Mouse (Mus musculus): ENCODE results near the gene Acly. TPM values are rescaled to one million over a fixed set of nuclear protein-coding genes. Genes with fewer than 3 reads are reported as not detected.
A peak's percentile ranks its signal among the peaks of the same experiment; 100 is the strongest.
"Not testable (repeated sequence)": the region's sequence is repeated elsewhere in the genome, so short reads cannot be mapped to it uniquely, and the experiment has no call there.

The Acly gene
- total RNA-seq, 1 experiment from 2014 or later: 805 TPM

DNA sequence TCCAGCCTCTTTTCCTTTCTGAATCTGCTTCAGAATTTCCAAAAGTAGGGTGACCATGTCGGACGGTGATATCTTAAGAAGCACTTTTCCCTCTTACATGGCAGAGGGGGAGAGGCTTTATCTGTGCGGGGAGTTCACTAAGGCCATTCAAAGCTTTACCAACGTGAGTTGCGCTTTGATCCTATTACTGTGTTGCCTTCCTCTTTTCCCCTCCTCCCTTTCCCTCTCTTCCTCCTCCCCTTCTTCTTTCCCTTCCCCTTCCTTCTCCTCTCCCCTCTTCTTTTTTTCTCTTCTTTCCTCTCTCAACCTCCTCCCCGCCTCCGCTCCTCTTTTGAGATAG is 17.9 kb upstream of the Acly start:
- no peak for DNase-seq

DNA sequence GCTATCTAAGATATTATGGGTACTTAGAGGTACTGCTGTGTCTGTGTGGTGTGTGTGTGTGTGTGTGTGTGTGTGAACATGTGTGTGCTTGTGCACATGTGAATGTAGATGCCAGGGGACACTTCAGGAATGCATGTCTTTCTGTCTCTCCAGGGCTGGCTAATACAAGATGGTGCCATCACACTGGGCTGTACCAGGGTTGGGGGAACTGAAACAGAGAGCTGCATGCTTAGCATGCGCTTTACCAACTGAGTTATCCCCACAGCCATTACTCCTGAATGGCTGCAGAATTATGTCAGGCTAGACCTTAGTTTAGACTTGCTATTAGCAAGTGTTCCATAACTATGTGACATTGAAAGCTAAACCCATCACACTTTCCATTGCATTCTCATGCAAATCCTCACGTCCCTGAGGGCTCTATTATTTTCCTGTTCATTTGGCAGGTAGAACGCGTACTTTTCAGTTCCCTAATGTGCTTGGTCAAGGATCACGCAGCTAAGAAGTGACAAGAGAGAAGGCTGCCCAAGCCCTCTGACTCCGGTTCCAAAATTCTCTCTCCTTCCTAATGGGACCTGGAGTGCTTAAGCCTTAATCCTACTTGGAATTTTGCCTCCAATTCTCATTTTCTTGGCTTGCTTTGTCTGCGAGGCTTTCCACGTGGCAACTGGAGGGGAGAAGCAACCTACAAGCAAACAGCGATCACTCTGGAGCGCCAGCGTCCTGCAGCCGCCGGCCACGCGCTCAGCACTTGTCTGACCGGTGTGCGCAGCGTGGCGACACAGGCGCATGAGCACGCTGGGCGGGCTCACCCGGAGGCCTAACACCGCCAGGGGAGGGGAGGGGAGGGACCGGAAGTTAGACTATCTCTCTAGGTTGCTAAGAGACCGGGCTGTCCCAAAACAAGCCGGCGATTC is 17.3 kb upstream of the Acly start, which contains the start of gene Ttc25:
Gene Ttc25, plus strand, starts transcription at position 776 of the 914 bp plus-strand sequence.
- DNase-seq: peak; percentile 97

DNA sequence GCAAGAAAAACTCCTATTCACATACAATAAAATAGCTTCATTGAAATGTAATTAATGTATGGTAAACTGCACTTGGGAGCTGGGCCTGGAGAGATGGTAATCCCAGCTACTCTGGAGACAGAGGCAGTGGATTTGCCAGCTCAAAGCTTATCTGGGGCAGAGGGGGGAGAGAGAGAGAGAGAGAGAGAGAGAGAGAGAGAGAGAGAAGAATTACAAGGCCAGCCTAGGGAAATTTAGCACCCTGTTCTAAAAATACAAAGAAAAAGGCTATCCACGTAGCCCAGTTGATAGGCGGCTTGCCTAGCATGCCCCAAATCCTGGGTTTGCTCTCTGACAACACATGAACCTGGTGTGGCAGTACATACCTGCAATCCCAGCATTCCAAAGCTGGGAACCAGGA is 13.8 kb upstream of the Acly start:
- peak; percentile 32 for DNase-seq

DNA sequence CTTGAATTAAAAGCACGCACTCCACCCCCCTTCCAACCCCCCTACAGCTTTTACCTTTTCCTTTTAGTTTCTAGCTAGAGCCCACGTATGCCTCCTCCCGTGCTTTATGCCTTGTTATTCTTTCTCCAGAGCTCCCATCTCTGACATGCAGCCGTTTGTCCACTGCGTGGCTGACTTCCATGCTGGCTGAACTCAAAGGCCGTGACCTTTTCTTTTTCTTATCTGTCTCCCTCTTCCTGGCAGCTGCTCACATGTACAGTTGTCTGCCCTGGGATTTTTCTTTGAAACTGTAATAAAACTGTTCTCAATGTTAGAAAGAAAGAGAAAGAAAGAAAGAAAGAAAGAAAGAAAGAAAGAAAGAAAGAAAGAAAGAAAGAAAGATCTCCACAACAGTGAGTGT is 13.2 kb upstream of the Acly start:
- DNase-seq: peak; percentile 56

DNA sequence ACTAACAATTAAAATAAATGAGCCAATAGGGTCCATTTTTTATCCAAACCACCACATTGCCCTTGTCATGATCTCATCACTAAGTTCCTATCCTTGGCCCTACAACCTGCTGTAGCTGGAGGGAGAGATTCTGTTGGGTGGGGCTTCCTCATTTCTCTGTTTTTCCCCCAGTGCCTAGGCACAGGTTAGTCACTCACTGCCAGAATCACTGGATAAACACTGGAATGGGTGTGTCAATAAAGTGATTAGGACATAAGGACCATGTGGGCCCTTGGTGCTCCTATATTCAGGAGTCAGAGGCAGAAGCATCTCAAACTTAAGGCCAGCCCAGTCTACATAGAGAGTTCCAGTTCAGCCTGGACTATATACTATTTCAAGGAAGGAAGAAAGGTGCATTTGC is 8.7 kb upstream of the Acly start:
- no peak for DNase-seq

DNA sequence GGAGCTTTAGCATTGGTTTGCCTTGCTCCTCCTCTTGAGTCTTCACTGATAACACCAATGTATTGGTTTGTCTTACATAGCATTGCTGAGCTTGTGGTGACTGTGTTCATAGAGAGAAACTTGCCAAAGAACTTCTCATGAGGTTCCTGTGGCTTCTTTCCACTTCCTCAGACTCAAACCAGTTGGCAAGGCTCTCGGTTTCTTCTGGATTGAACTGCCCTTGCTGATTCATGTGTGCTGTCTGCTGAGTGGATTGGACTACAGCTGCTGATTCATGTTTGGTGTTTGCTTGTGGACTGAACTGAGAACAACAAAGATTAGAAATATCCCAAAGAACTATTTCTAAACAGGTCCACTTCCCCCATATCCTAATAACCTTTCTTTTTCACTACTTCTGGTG is 8.2 kb upstream of the Acly start:
- no peak for DNase-seq

DNA sequence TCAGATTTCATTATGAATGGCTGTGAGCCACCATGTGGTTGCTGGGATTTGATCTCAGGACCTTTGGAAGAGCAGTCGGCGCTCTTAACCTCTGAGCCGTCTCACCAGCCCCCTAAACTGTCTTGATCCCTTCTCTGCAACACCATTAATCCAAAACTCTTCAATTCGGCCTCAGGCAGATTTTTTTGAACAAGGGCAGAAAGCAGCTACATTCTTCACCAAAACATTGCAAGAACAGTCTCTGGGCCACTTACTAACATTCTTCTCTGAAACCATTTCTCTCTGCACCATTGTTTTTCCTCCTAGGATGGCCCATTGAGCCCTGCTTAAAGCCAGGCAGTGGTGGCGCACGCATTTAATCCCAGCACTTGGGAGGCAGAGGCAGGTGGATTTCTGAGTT is 7.0 kb upstream of the Acly start:
- DNase-seq: not testable (repeated sequence)

DNA sequence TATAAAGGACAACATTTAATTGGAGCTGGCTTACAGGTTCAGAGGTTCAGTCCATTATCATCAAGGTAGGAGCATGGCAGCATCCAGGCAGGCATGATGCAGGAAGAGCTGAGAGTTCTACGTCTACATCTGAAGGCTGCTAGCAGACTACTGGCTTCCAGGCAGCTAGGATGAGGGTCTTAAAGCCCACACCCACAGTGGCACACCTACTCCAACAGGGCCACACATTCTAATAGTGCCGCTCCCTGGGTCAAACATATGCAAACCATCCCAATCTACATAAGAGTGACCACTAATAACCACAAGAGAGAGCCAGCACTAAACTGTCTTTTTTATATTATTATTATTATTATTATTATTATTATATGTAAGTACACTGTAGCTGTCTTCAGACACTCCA is 6.6 kb upstream of the Acly start:
- not testable (repeated sequence) for DNase-seq

DNA sequence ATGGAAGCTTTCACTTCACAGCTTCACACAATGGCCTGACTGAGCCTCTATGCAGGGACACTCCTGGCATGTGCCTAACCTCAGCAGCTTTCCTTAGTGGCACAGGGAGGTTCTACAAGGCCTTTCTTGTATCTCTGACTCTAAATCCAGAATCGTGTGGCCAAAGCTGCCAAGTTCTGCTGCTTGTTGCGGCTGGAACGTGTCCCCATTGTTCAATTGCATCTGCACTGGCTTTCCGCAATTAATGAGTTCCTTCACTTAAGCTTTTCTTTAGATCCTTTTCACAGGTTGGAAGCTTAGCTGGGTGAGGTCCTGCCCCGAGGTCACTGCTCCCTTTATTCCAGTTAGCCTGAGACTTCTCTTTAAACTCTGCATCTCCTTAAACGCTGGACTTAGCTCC is 6.1 kb upstream of the Acly start:
- no peak for DNase-seq

DNA sequence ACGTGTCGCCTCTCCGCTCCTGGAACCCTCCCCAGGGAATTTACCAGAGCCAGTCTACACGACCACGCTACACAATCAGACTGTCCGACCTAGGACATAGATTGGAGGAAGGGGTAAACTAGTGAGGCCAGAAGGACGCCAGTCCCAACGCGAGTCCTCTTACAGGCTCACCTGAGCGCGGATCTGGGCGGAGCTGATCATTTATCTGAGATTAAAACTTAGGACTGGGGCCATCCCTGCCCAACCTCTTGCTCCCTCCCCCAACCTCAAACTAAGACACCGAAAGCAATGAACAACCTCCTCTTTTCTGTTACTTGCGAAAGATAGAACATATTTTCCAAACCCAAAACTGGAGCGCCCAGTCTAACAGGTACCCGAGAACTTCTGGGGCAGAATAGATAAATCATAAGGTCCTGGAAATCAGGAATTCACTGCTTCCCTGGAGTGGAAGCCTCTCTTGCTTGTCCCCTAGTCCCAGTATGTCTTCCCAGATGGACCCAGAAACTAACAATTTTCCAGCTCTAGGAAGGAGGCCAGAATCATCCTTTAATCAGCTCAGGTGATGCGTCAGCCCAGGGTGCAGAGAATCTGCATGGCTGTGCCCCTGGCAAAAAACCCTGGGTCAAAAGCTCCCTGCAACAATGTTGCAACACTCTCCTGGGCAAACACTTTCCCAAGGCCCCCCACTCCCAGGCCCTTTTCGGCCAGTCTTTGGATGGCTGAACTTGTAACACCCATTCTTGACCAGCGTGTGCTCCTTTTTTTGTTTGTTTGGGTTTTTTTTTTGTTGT is 770 bp upstream of the Acly start:
- DNase-seq: peak; percentile 6

DNA sequence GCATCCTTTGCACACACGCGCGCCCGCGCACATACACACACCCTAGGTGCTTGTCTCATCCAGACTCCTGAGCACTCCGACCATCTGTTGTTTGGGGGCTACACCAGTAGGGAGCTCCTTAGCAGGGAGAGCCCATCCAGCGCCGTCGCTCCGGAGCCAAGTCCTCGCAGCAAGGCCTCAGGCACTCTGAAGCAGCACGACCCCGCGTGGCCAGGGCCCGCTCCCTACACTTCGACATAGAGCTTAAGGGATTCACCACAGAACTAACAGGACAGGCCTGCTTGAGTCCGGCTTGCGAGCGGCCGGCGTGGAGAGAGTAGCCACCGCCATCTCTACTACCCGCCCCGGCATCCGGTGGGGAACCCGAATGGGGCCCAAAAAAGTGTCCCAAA is 738 bp downstream of the Acly start:
- peak; percentile 73 for DNase-seq

DNA sequence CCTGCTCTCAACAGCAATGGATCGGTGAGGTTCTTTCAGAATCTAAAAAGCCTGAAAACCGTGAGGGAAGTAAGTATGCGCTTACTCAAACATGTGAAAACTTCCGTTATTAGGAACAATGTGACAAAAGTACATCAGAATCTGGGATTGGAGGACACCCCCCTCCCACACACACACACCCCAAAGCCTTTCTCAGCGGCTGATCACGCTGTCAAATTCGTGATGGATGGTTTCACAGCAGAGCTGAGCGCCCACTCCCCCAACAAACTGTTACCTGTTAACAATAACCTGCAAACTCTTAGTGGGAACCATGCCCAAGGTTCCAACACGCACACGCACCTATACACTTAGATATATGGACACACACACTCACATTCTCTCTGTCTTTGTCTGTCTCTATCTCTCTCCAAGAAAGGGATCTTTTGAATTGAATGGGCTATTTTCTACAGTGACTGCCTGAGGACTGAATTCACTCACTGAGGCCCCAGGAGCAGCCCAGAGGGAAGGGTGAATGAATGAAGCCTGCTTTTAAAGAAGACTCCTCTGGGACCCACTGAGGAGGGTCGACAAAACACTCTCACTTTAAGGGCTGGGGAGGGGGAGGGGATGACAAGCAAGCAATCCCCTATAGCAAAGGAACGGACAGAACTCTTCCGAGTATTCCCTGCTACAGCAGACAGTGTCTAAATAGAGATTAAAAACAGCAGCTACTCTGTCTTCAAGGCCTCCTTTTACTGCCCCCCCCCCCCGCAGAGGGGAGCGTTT is 1.6 kb downstream of the Acly start:
- DNase-seq: peak; percentile 11

DNA sequence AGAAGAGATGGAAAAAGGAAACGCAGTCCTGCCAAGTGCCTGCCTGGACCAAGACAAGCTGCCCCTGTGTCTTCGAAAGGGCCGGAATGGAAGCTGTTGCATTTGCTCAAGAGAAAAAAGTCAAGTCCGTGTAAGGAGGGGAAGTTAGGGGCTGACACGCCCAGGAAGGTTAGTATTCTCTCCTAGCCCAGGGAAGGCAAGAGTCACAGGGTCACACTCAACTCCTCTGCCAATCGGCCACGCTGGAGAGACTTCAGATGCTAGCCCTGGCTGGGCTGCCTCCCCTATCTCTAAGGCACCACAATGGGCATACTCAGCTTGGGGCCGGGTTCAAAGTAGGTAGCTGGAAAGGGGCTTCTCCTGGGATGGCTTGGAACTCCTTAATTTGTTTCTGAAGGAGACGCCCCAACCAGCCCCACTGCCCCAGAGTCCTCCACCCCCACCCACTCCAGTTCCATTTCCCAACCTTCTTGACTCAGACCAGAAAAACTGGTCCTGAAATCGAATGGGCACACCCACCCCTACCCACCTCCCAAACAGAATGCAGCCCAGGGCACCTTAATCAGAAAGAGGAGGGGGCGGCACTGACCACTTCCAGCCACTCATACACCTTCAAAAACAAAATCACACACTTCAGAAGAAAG is 2.7 kb downstream of the Acly start:
- DNase-seq: peak; percentile 56

DNA sequence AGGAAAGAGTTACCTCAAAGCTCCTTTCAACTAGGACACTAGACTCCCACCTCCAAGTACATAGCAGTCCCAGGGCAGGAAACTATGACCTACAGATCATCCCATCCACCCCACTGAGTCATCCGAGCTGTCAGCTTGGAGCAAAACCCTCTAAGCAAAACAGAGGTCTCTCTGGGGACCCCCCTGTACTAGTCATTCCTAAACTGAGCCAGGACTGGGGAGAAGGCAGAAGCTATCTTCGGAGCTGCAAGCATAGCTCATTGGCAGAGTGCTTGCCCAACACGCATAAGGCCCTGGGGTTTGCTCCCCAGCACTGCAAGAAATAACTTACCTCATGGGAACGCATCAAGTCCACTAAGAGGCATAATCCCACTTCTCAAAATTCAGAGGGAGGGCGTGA is 3.4 kb downstream of the Acly start:
- DNase-seq: peak; percentile 50

DNA sequence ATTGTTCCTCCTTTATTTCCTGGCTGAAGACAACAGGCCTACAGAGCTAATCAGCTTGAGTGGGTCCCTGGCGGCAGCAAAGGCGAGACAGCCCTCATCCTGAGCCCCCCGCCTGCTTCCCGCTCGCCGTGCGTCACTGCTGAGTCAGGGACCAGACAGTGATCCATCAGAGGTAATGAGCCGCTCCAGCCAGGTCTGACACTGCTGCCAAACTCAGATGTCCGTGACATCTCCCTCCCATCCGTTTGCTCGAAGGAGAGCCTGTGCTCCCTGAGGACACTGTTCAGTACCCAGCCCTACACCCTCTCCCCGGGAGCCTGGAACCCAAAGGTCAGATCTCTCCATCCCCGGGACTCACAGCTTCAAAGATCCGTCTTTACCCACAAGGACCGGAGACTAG is 7.0 kb downstream of the Acly start:
- DNase-seq: peak; percentile 90

DNA sequence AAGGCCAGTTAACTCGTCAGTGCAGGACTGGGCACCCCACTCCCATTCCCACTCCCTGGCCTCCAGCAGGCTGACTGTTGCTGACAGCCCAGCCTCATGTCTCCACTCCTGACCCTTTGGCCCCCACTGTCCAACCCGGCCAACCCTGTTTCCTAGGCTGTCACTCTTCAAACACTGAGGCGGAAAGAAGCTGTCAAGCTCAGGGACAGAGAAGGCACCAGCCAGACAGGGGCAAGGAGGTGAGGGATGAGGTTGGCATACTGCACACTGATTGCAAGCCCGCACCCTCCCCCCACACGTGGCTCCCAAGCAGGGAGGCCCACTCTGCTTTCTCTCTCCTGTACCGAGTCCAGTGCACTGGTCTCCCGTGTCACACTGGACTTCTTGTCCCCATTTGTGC is 8.6 kb downstream of the Acly start:
- DNase-seq: peak; percentile 51

DNA sequence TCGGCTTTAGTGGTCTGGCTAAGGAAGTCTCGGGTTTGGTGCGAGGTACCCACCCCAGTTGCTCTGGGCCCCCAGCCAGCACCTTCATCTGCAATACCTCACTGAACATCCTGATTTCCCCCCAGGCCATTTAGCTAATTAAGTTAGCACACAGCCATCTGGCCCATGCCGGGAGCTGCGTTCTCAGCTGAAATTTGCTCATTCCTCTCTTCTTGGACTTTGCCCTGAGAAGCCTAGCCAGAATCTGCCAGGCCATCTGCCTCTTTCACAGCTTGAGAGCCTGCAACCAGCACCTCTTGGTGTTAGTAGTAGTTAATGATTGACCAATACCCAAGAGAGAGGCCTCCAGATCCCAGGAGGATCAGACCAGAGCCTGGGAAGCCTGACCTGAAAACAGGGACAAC is 9.6 kb downstream of the Acly start:
- DNase-seq: peak; percentile 66

DNA sequence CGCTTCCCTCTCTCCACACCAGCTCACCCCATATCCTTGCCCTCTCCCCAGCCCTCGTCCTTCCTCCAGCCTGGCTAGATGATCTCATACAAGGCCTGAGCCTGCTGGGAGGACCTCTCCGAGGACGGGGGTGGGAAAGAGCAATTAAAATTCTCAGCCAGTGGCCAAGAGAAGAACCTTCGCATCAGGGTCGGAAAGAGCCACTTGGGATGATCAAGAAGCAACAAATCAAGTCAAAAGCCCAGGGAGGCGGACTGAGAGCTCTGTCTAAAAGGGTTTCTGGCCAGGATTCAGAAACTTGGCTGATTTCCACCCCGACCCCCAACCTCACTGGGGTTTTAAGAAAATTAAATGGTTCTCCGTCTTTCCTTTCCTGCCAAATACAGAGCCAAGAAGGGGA is 11.5 kb downstream of the Acly start:
- DNase-seq: peak; percentile 76

DNA sequence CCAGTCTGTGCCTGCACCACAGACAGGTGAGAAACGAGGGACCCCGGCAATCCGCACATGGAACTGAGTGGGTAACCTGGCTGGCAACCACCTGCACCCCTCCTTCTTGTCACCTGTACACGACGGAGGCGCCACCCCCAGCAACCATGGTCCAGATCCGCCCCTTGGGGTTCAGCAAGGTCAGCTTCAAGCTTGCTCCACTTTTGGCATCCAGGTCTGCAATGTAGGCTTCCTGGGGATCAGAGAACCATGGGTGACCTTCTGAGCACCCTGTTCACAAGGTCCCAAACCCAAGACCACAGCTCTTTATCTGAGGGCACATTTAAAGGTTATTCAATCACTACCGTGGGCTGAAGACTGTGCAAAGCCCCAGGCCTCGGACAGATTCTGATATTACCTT is 12.0 kb downstream of the Acly start:
- peak; percentile 46 for DNase-seq

DNA sequence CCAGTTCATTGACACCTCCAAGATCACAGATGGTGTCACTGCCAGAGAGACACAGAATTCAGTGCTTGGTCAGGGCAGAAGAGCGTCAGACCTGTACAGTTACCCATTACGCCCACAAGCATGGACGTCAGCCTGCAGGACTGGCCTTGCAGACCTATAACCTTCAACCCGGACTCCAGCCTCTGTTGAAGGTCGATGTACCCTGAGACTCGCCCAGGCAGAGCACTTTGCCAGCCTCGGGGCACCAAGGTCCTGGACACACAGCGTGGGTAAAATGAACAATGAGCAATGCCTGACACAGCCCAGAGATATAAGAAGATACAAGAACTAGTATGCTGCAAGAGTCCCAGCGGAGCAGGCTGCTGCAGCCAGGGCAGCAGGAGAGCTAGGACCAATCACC is 12.7 kb downstream of the Acly start:
- peak; percentile 79 for DNase-seq

DNA sequence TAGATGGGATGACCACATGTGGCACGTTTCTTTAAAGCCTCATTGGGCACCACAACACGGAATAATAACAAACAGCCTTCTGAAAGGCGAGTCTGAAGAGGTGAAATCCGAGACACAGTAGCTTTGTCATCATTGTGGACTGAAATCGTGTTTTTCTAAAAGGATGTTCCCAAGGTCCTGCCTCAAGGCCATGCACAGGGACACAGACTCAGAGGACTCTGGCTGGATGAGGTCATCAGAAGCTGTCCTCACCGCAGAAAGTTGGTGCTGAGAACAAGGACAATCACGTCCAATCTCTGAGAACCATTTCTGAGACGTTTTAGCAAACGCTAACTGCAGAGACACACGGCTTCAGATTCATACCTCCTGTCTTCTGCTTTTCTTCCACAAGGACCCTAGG is 14.1 kb downstream of the Acly start:
- peak; percentile 81 for DNase-seq

DNA sequence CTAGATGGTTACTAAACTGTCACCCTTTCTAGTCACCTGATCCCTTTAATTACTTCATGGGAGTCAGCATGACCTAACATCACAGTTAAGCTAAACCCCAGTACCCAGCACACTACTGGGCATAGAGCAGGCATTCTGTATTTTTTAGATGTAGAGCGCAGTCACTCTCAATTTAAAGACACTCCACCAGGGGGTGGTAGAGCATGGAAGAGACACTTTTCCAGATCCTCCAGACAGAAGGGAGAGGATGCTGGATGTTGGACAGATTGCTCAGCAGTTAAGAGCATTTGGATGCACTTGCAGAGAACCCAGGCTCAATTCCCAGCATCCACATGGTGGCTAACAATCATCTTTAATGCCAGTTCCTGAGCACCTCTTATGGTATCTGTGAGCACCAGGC is 15.4 kb downstream of the Acly start:
- DNase-seq: peak; percentile 55

All from adrenal gland, postnatal 14 days (tissue).